Mouse (Mus musculus): Measurements from ENCODE around the gene Glod5. TPM values are rescaled to one million over a fixed set of nuclear protein-coding genes. Genes with fewer than 3 reads are reported as not detected.

Gene Glod5
- polyA plus RNA-seq, 1 experiment from 2014 or later, result 0.88 TPM

DNA sequence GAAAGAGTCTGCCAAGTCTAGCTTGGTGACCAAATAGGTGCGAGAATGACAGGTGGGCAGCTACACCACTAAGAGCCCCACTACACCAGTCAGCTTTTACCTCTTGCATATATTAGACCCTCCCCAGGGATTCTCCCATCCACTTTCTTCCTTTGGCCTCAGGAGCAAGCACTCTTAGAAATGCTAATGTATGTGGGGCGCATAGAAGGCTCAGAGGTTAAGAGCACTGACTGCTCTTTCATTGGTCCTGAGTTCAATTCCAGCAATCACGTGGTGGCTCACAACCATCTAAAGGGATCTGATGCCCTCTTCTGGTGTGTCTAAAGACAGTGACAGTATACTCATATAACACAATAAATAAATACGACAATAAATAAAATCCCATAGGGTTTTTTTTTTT lies 15.3 kb downstream of the Glod5 start:
- ATAC-seq (ENCODE audit: low FRiP score), result no peak
- no peak overlapping the region for H3K27ac ChIP-seq (replicated peaks)
- no peaks in the 10 kb centered on the region for H3K27me3 ChIP-seq (replicated peaks)
- H3K4me2 ChIP-seq, result no peak overlapping the region
- no peaks in the 10 kb centered on the region for H3K9me3 ChIP-seq (replicated peaks)
- no peak overlapping the region for H3K9ac ChIP-seq (replicated peaks)
- 44% methylated on average over 4 of the region's 4 CpGs for WGBS
- no peak overlapping the region for H3K4me3 ChIP-seq (replicated peaks)
- no peaks in the 10 kb centered on the region for H3K36me3 ChIP-seq
- H3K4me1 ChIP-seq, result no peaks in the 10 kb centered on the region

GRCm38 (mm10) chrX:8002001-8002400 lies 16.3 kb downstream of the Glod5 start:
- no peak for ATAC-seq (ENCODE audit: low FRiP score)
- Histone ChIP-seq H3K27ac (replicated peaks) (no peak overlapping the region), H3K36me3 (no peaks in the 10 kb centered on the region), H3K4me3 (replicated peaks) (no peak overlapping the region), H3K27me3 (replicated peaks) (no peaks in the 10 kb centered on the region), H3K4me1 (no peaks in the 10 kb centered on the region), H3K9me3 (replicated peaks) (no peaks in the 10 kb centered on the region), H3K9ac (replicated peaks) (no peak overlapping the region), H3K4me2 (no peak overlapping the region)
- 19% methylated on average over 5 of the region's 5 CpGs for WGBS

DNA sequence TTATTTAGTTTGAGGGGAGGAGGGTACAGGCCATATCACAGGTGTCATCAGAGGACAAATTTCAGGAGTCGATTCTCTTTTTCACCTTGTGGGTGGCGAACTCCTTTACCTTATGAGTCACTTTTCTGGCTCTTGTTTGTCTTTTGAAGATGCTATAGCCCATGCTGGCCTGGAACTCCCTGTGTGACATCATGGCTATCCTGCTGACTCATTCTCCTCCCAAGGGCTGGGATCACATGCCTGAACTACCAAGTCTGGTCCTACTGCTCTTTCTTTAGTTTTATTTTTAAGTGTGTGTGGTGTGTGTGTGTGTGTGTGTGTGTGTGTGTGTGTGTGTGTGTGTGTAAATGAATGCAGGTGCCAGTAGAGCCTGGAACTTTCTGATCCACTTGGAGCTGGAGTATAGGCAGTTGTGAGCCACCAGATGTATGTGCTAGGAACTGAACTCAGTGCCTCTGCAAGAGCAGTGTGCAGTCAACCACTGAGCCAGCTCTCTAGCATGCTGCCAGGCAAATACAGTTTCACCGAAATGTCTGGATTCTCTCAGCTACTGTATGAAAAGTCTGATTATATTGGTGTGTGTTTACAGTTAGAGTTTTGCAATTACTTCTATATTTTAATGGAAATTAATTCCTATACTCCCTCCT lies 17.6 kb downstream of the Glod5 start:
- H3K9me3 ChIP-seq (replicated peaks), result no peaks in the 10 kb centered on the region
- no peak overlapping the region for H3K4me2 ChIP-seq
- WGBS, result 80% methylated on average over 3 of the region's 3 CpGs
- no peak overlapping the region for H3K9ac ChIP-seq (replicated peaks)
- no peak overlapping the region for H3K27ac ChIP-seq (replicated peaks)
- H3K4me1 ChIP-seq, result no peaks in the 10 kb centered on the region
- H3K4me3 ChIP-seq (replicated peaks), result no peak overlapping the region
- H3K27me3 ChIP-seq (replicated peaks), result no peaks in the 10 kb centered on the region
- no peak for ATAC-seq (ENCODE audit: low FRiP score)
- no peaks in the 10 kb centered on the region for H3K36me3 ChIP-seq

DNA sequence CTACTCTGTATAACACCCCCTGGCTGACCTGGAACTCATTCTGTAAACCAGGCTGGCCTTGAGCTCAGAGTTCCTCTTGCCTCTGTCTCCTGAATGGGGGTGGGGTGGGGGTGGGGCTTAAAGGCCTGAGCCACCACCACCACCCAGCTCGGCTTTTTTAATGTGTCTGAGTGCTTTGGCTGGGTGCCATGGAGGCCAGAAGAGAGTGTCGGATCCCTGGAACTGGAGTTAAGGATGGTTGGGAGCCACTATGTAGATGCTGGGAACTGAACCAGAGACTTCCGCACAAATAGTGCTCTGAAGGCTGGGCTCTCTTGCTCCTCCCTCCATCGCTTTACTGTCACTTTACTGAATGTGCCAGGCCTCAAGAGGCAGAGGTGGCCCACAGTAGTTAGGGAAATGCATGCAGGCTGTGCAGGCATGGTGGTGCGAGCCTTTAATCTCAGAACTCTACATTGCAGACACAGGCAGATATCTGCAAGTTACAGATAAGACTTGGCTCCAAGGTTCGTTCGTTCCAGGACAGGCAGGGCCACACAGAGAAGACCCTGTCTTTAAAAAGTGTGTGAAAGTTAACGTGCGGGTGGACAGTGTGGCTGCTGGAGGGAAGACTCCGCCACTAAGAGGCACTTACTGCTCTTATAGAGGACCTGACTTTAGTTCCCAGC lies 25.1 kb downstream of the Glod5 start:
- no peak for ATAC-seq (ENCODE audit: low FRiP score)
- Histone ChIP-seq H3K4me1 (no peaks in the 10 kb centered on the region), H3K9ac (replicated peaks) (no peak overlapping the region), H3K4me3 (replicated peaks) (no peak overlapping the region), H3K36me3 (no peaks in the 10 kb centered on the region), H3K27me3 (replicated peaks) (no peaks in the 10 kb centered on the region), H3K9me3 (replicated peaks) (no peaks in the 10 kb centered on the region), H3K27ac (replicated peaks) (no peak overlapping the region), H3K4me2 (no peak overlapping the region)
- 79% methylated on average over 10 of the region's 10 CpGs for WGBS

GRCm38 (mm10) chrX:7992379-7993067 lies 25.8 kb downstream of the Glod5 start:
- ATAC-seq (ENCODE audit: low FRiP score), result no peak
- H3K27me3 ChIP-seq (replicated peaks), result no peaks in the 10 kb centered on the region
- H3K9ac ChIP-seq (replicated peaks), result no peak overlapping the region
- no peak overlapping the region for H3K27ac ChIP-seq (replicated peaks)
- H3K4me2 ChIP-seq, result no peak overlapping the region
- H3K4me3 ChIP-seq (replicated peaks), result no peak overlapping the region
- H3K36me3 ChIP-seq, result no peaks in the 10 kb centered on the region
- H3K4me1 ChIP-seq, result no peaks in the 10 kb centered on the region
- H3K9me3 ChIP-seq (replicated peaks), result no peaks in the 10 kb centered on the region
- 63% methylated on average over 8 of the region's 8 CpGs for WGBS

GRCm38 (mm10) chrX:7981368-7981767 lies 36.9 kb downstream of the Glod5 start:
- Histone ChIP-seq H3K4me3 (replicated peaks) (no peak overlapping the region), H3K4me1 (no peaks in the 10 kb centered on the region), H3K9me3 (replicated peaks) (no peaks in the 10 kb centered on the region), H3K4me2 (no peak overlapping the region), H3K27me3 (replicated peaks) (no peaks in the 10 kb centered on the region), H3K9ac (replicated peaks) (no peak overlapping the region), H3K27ac (replicated peaks) (no peak overlapping the region), H3K36me3 (no peaks in the 10 kb centered on the region)
- no peak for ATAC-seq (ENCODE audit: low FRiP score)
- WGBS, result 81% methylated on average over 7 of the region's 7 CpGs

DNA sequence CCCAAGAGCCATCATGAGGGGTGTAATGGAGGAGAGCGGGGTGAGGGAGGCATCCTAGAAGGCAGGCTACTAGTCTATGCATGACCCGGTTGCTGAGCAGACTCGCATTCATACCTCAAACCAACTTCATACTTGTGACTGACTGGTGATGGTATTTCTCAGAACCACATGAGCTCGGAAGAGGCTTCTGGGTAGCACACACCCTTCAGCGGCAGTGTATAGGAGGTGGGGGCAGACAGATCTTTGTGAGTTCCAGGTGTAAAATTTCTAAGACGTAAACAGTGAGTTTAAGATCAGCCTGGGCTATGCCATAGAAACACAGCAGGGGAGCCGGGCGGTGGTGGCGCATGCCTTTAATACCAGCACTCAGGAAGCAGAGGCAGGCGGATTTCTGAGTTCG lies 40.4 kb downstream of the Glod5 start, which contains the start of gene Gata1:
TSS of gene Gata1 (minus strand) at position 180 of the 400 bp plus-strand sequence.
- Histone ChIP-seq H3K4me1 (no peaks in the 10 kb centered on the region), H3K4me3 (replicated peaks) (no peak within 1 kb of the TSS), H3K9ac (replicated peaks) (no peak within 1 kb of the TSS), H3K27me3 (replicated peaks) (no peaks in the 10 kb centered on the region), H3K9me3 (replicated peaks) (no peaks in the 10 kb centered on the region), H3K36me3 (no peaks in the 10 kb centered on the region), H3K27ac (replicated peaks) (no peak within 1 kb of the TSS), H3K4me2 (no peak within 1 kb of the TSS)
- WGBS, result 92% methylated on average over 11 of the region's 11 CpGs
- no peak for ATAC-seq (ENCODE audit: low FRiP score)

DNA sequence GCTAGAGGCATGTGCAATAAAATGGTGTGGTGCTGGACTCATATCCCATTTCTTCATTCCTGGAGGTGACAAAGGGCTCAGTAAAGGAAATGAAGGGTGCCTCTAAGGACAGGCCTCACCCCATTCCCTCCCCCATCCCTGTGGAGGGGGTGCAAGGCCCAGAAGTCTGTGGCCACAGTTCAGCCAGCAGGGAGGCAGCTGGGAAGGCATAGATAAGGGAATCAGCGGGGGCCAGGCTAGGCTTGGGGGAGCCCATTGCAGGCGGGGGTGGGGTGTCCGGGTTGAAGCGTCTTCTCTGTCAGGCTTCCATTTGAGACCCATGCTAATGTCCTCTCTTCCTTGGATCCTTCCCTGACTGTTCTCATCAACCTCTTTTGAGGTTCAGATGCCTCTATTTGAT lies 47.0 kb downstream of the Glod5 start:
- Histone ChIP-seq H3K4me3 (replicated peaks) (no peak overlapping the region), H3K9me3 (replicated peaks) (no peaks in the 10 kb centered on the region), H3K36me3 (no peaks in the 10 kb centered on the region), H3K9ac (replicated peaks) (no peak overlapping the region), H3K27ac (replicated peaks) (no peak overlapping the region), H3K4me2 (no peak overlapping the region), H3K4me1 (no peaks in the 10 kb centered on the region), H3K27me3 (replicated peaks) (no peaks in the 10 kb centered on the region)
- WGBS, result 74% methylated on average over 4 of the region's 4 CpGs
- ATAC-seq (ENCODE audit: low FRiP score), result no peak

DNA sequence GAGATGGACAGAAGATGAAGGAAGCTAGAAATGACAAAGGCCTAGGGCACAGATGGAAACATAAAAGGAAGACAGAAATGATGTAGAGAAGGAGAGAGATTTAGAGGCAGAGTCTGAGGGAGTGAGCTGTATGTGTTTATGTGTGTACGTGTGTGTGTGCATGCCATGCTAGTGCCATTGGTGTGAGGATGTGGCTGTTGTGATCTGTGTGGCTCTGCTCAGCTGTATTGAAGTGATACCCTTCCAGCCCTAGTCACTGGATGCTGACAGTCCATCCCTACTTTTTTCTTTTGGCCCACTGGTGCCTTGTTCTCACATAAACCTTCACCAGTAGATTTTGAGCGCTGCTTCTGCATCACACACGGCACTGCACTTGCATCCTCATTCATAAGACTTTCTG lies 49.4 kb downstream of the Glod5 start:
- H3K36me3 ChIP-seq, result no peaks in the 10 kb centered on the region
- no peak overlapping the region for H3K4me2 ChIP-seq
- no peaks in the 10 kb centered on the region for H3K27me3 ChIP-seq (replicated peaks)
- H3K9me3 ChIP-seq (replicated peaks), result no peaks in the 10 kb centered on the region
- no peaks in the 10 kb centered on the region for H3K4me1 ChIP-seq
- 82% methylated on average over 3 of the region's 3 CpGs for WGBS
- no peak overlapping the region for H3K9ac ChIP-seq (replicated peaks)
- H3K27ac ChIP-seq (replicated peaks), result no peak overlapping the region
- ATAC-seq (ENCODE audit: low FRiP score), result no peak
- H3K4me3 ChIP-seq (replicated peaks), result no peak overlapping the region

DNA sequence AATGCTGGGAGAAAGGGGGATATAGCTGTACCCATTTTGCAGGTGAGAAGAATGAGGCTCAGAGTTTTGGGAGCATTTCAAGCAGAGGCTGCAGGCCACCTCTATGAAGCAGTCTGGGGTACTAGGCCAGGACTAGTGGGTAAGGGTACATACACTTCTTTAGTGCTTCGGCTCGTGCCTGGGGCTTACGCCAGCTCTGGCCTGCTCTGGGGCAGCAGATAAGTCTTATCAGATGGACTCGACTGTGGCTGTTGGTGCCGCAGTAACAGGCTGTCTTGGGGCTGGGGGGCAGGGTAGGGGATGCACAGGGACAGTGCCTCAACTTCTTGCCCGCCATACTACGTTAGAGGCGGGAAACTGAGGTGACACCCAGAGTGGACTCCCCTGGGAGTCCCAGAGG lies 50.1 kb downstream of the Glod5 start:
- Histone ChIP-seq H3K4me2 (no peak overlapping the region), H3K27ac (replicated peaks) (no peak overlapping the region), H3K9me3 (replicated peaks) (no peaks in the 10 kb centered on the region), H3K27me3 (replicated peaks) (no peaks in the 10 kb centered on the region), H3K4me1 (no peaks in the 10 kb centered on the region), H3K36me3 (no peaks in the 10 kb centered on the region), H3K4me3 (replicated peaks) (no peak overlapping the region), H3K9ac (replicated peaks) (no peak overlapping the region)
- 88% methylated on average over 8 of the region's 8 CpGs for WGBS
- ATAC-seq (ENCODE audit: low FRiP score), result no peak

DNA sequence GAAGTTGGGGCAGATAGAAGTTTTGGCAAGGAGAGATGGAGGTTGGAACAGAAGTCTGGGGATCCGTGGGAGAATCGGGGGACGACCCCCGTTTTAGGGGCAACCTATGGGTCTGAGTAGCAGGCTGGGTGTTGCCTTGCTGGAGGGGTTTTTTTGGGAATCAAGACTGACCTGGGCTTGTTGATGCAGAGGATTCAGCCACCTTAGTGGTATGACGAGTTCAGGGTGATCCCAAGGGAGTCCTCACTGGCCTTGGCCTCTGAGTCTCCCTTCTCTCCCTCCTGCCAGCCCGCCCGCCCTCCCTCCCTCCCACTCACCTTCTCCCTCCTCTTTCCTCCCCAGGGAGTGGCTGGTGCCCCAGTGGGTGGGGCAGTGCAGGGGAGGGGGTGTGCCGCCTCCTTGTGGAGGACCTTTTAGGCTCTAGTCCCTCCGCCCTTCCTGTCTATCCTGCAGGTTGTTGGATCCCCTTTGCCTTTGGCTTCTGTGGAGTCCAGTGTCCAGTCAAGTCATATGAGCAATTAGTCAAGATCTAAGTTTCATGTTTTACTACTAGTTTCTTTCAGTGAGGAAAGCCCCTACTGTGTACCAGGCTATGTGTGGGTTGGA lies 50.6 kb downstream of the Glod5 start:
- Histone ChIP-seq H3K9me3 (replicated peaks) (no peaks in the 10 kb centered on the region), H3K9ac (replicated peaks) (no peak overlapping the region), H3K36me3 (no peaks in the 10 kb centered on the region), H3K27ac (replicated peaks) (no peak overlapping the region), H3K4me1 (no peaks in the 10 kb centered on the region), H3K4me2 (no peak overlapping the region), H3K27me3 (replicated peaks) (no peaks in the 10 kb centered on the region), H3K4me3 (replicated peaks) (no peak overlapping the region)
- WGBS, result 83% methylated on average over 9 of the region's 9 CpGs
- ATAC-seq (ENCODE audit: low FRiP score), result no peak

DNA sequence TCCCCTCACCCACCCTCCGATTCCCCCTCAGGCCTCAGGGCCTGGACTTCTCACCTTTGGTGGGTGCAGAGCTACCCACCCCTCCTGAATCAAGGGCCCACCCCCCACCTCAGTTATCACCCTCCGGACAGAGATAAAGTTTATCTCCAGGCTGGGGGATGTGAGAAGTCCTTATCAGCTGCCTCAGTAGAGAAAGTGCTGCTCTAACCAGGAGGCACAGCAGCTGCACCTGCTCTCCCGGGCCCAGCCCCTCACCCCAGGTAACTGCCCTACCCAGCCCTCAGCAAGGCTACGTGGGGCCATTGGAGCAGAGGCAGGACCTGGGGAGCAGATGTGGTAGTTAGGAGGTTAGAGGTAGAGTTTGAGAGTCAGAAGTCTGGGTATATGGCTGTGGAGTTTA lies 52.1 kb downstream of the Glod5 start:
- no peaks in the 10 kb centered on the region for H3K36me3 ChIP-seq
- H3K27me3 ChIP-seq (replicated peaks), result no peaks in the 10 kb centered on the region
- H3K9me3 ChIP-seq (replicated peaks), result no peaks in the 10 kb centered on the region
- H3K9ac ChIP-seq (replicated peaks), result no peak overlapping the region
- H3K4me1 ChIP-seq, result no peaks in the 10 kb centered on the region
- no peak for ATAC-seq (ENCODE audit: low FRiP score)
- no peak overlapping the region for H3K27ac ChIP-seq (replicated peaks)
- H3K4me3 ChIP-seq (replicated peaks), result no peak overlapping the region
- 82% methylated on average over 4 of the region's 4 CpGs for WGBS
- H3K4me2 ChIP-seq, result no peak overlapping the region

Measured in neural tube, embryonic 15.5 days (tissue).